In the genomic region with DNA sequence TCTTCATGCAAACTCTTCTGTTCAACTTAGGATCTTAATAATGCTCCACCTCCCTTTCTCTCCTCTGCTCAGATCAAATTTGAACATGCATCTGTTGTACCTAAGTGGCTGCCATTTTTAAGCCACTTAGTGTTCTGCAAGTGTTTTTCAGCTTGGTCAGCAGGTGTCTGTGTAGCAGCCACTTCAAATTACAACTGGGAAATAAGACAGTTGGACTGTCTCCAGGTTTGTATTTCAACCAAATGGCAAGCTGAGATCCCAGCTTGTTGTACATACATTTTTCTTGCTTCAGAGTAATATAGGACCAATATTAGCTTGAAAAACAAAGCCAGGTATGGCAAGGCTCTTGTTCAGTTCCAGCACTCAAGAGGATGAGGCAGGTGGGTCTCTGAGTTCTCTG, we compare ENCODE assay signal across 22 mouse cellular contexts.
"Had no signal": no experiment of that assay in that cellular context is flagged by ENCODE, and none has a peak within 500 bp of the region (broad histone marks: within the 10 kb centered on the region; RNA-seq: fewer than 3 reads in every experiment).

No protein-coding gene starts in this region.

- DNase-seq: kidney, adult 9 months; kidney, postnatal 14 days; kidney, postnatal 4 days; left cerebral cortex, postnatal 4 days; liver, postnatal 0 days; lung, embryonic 14.5 days; retina, postnatal 1 day; right cerebral cortex, postnatal 25 days; thymus, adult 2 months; thymus, postnatal 14 days; thymus, postnatal 4 days had no signal

- H3K4me3 ChIP-seq: limb, embryonic 12.5 days; limb, embryonic 15.5 days; midbrain, embryonic 12.5 days; midbrain, embryonic 15.5 days; neural tube, embryonic 12.5 days; neural tube, embryonic 15.5 days had no signal

- H3K27ac ChIP-seq: limb, embryonic 12.5 days; limb, embryonic 15.5 days; liver, embryonic 14.5 days; macrophage; midbrain, embryonic 12.5 days; midbrain, embryonic 15.5 days; neural tube, embryonic 12.5 days; neural tube, embryonic 15.5 days; stomach, postnatal 0 days had no signal

- ATAC-seq: liver, postnatal 0 days; lung, postnatal 0 days; midbrain, embryonic 15.5 days had no signal

- H3K27me3 ChIP-seq: limb, embryonic 12.5 days; limb, embryonic 15.5 days; midbrain, embryonic 12.5 days; midbrain, embryonic 15.5 days; neural tube, embryonic 12.5 days; neural tube, embryonic 15.5 days had no signal

- H3K36me3 ChIP-seq: midbrain, embryonic 15.5 days; neural tube, embryonic 12.5 days; neural tube, embryonic 15.5 days had no signal

- H3K4me2 ChIP-seq: limb, embryonic 12.5 days; limb, embryonic 15.5 days; liver, embryonic 11.5 days; lung, embryonic 14.5 days; midbrain, embryonic 12.5 days; midbrain, embryonic 15.5 days; neural tube, embryonic 12.5 days; neural tube, embryonic 15.5 days had no signal

- H3K9me3 ChIP-seq: limb, embryonic 12.5 days; limb, embryonic 15.5 days; midbrain, embryonic 12.5 days; midbrain, embryonic 15.5 days; neural tube, embryonic 12.5 days; neural tube, embryonic 15.5 days had no signal

- H3K9ac ChIP-seq: limb, embryonic 12.5 days; limb, embryonic 15.5 days; liver, embryonic 14.5 days; liver, postnatal 0 days; lung, embryonic 14.5 days; midbrain, embryonic 12.5 days; midbrain, embryonic 15.5 days; neural tube, embryonic 12.5 days; neural tube, embryonic 15.5 days had no signal

- H3K4me1 ChIP-seq: limb, embryonic 12.5 days; limb, embryonic 15.5 days; midbrain, embryonic 12.5 days; midbrain, embryonic 15.5 days; neural tube, embryonic 12.5 days; neural tube, embryonic 15.5 days had no signal
